Mouse (Mus musculus) hindbrain, embryonic 12.5 days (tissue): ENCODE results near the gene Pagr1b. TPM values are rescaled to one million over a fixed set of nuclear protein-coding genes. Genes with fewer than 3 reads are reported as not detected.

ENCODE experiments used
- ATAC-seq: fragments of 200-750 bp; cut with Nextera tagmentation; 2 replicates; pipeline ENCODE4 v1.8.0; 2017; ENCODE audit warnings: moderate TSS enrichment; ENCODE audit not compliant: low FRiP score
- H3K27ac ChIP-seq: fragments of 300-500 bp; sonication (generic); 2 replicates; pipeline ENCODE4 v1.5.1; 2016; ENCODE audit warnings: mild to moderate bottlenecking
- H3K27me3 ChIP-seq: fragments of 300-500 bp; sonication (generic); 2 replicates; pipeline ENCODE4 v1.6.1; 2016; ENCODE audit warnings: mild to moderate bottlenecking
- H3K36me3 ChIP-seq: fragments of 300-500 bp; sonication (generic); 2 replicates; pipeline ENCODE4 v1.6.1; 2016; ENCODE audit warnings: mild to moderate bottlenecking
- H3K4me1 ChIP-seq: fragments of 300-500 bp; sonication (generic); 2 replicates; pipeline ENCODE4 v1.6.1; 2016
- H3K4me2 ChIP-seq: fragments of 300-500 bp; sonication (generic); replicated peaks from 2 replicates; pipeline ENCODE4 v1.6.1; 2016; ENCODE audit warnings: mild to moderate bottlenecking
- H3K4me3 ChIP-seq: fragments of 300-500 bp; sonication (generic); 2 replicates; pipeline ENCODE4 v1.5.1; 2016; ENCODE audit warnings: mild to moderate bottlenecking
- H3K9ac ChIP-seq: fragments of 300-500 bp; sonication (generic); 2 replicates; pipeline ENCODE4 v1.6.1; 2016; ENCODE audit warnings: mild to moderate bottlenecking, moderate library complexity
- H3K9me3 ChIP-seq: fragments of 300-500 bp; sonication (generic); replicated peaks from 2 replicates; pipeline ENCODE4 v1.6.1; 2016; ENCODE audit warnings: mild to moderate bottlenecking
- WGBS: fragments of 180-500 bp; shearing (Covaris S2); methylation state at CpG from one replicate; pipeline ENCODE4 v1.1.7; 2016; 5-methylcytosine and 5-hydroxymethylcytosine counted together
- polyA plus RNA-seq: library from polyadenylated mRNA; unstranded; fragments of >200 nt; fragmentation: Nextera tagmentation; extraction: Ambion mirVana; gene quantifications from 2 replicates; pipeline ENCODE4 v1.2.1, GENCODE M21; 2016

Pagr1b gene
- polyA plus RNA-seq, 1 experiment from 2014 or later: 0.72 TPM

- H3K36me3 ChIP-seq: peaks cover 37% of the 10 kb centered on the region
- H3K4me3 ChIP-seq: no peak overlapping the region
- peaks cover 80% of the 10 kb centered on the region for H3K4me1 ChIP-seq
- H3K27ac ChIP-seq: peak overlapping the region; percentile 85; the same call in 1 of the 2 replicates
- no peaks in the 10 kb centered on the region for H3K9me3 ChIP-seq
- WGBS: 82% methylated on average over 15 of the region's 15 CpGs
- H3K9ac ChIP-seq: 0 out of 2 replicates have a peak overlapping the region, but pooled peaks have one; percentile 76
- H3K4me2 ChIP-seq: no peak overlapping the region
- no peaks in the 10 kb centered on the region for H3K27me3 ChIP-seq
- ATAC-seq: no peak
These were observed 2.4 kb upstream of the Pagr1b start for GRCm38 (mm10) chr7:127018416-127019305.

- no peak overlapping the region for H3K4me3 ChIP-seq
These were observed 1.7 kb upstream of the Pagr1b start for GRCm38 (mm10) chr7:127017950-127018345.

GRCm38 (mm10) chr7:127016971-127017949 is 976 bp upstream of the Pagr1b start, which contains the start of gene Pagr1a:
Pagr1a (minus strand) TSS chr7:127017352.
- peak within 1 kb of the TSS; percentile 85 for H3K27ac ChIP-seq
- peak within 1 kb of the TSS; percentile 82 for H3K9ac ChIP-seq
- H3K36me3 ChIP-seq: peaks cover 37% of the 10 kb centered on the region
- ATAC-seq: peak; percentile 85
- H3K27me3 ChIP-seq: no peaks in the 10 kb centered on the region
- H3K4me3 ChIP-seq: peak within 1 kb of the TSS; percentile 62
- H3K4me2 ChIP-seq: peak within 1 kb of the TSS; percentile 87
- WGBS: 4% methylated on average over 39 of the region's 39 CpGs
- peaks cover 68% of the 10 kb centered on the region for H3K4me1 ChIP-seq
- H3K9me3 ChIP-seq: no peaks in the 10 kb centered on the region

More at GRCm38 (mm10) chr7:127017950-127018345, 1.7 kb upstream of the Pagr1b start:
- peak overlapping the region; percentile 85; the same call in 1 of the 2 replicates for H3K27ac ChIP-seq
- H3K4me1 ChIP-seq: peaks cover 75% of the 10 kb centered on the region
- H3K9ac ChIP-seq: peak overlapping the region; percentile 1; the same call in 1 of the 2 replicates
- no peak overlapping the region for H3K4me2 ChIP-seq
- peaks cover 37% of the 10 kb centered on the region for H3K36me3 ChIP-seq
- no peak for ATAC-seq
- H3K27me3 ChIP-seq: no peaks in the 10 kb centered on the region
- H3K9me3 ChIP-seq: no peaks in the 10 kb centered on the region
- 51% methylated on average over 6 of the region's 6 CpGs for WGBS

- peaks cover 38% of the 10 kb centered on the region for H3K36me3 ChIP-seq
- H3K9me3 ChIP-seq: no peaks in the 10 kb centered on the region
- peak overlapping the region; percentile 87 for H3K4me2 ChIP-seq
- peak overlapping the region; percentile 82 for H3K9ac ChIP-seq
- H3K27ac ChIP-seq: peak overlapping the region; percentile 85
- H3K27me3 ChIP-seq: no peaks in the 10 kb centered on the region
- H3K4me1 ChIP-seq: peaks cover 61% of the 10 kb centered on the region
- peak overlapping the region; percentile 62 for H3K4me3 ChIP-seq
- ATAC-seq: peak; percentile 61
- WGBS: under 1% methylated on average over 22 of the region's 22 CpGs
These were observed 228 bp upstream of the Pagr1b start for GRCm38 (mm10) chr7:127016486-127016938.

GRCm38 (mm10) chr7:127016081-127016480 is 203 bp downstream of the Pagr1b start:
- Histone ChIP-seq H3K9me3 (no peaks in the 10 kb centered on the region), H3K4me2 (peak overlapping the region; percentile 87), H3K4me1 (peaks cover 56% of the 10 kb centered on the region), H3K27ac (peak overlapping the region; percentile 85), H3K27me3 (no peaks in the 10 kb centered on the region), H3K36me3 (peaks cover 38% of the 10 kb centered on the region), H3K4me3 (peak overlapping the region; percentile 62), H3K9ac (peak overlapping the region; percentile 82)
- WGBS: 2% methylated on average over 10 of the region's 10 CpGs
- ATAC-seq: peak; percentile 7; the same call in 1 of the 2 replicates

GRCm38 (mm10) chr7:127014993-127015392 is 1.3 kb downstream of the Pagr1b start:
- Histone ChIP-seq H3K27ac (no peak overlapping the region), H3K4me1 (peaks cover 46% of the 10 kb centered on the region), H3K4me2 (peak overlapping the region; percentile 87), H3K4me3 (no peak overlapping the region), H3K9me3 (no peaks in the 10 kb centered on the region), H3K27me3 (no peaks in the 10 kb centered on the region), H3K9ac (peak overlapping the region; percentile 43; the same call in 1 of the 2 replicates), H3K36me3 (peaks cover 38% of the 10 kb centered on the region)
- 96% methylated on average over 12 of the region's 12 CpGs for WGBS
- ATAC-seq: no peak

- no peaks in the 10 kb centered on the region for H3K27me3 ChIP-seq
- WGBS: 64% methylated on average over 11 of the region's 11 CpGs
- H3K9me3 ChIP-seq: no peaks in the 10 kb centered on the region
- H3K27ac ChIP-seq: no peak within 1 kb of the TSS
- H3K4me3 ChIP-seq: peak within 1 kb of the TSS; percentile 62
- ATAC-seq: no peak
- H3K4me2 ChIP-seq: peak within 1 kb of the TSS; percentile 87
- H3K4me1 ChIP-seq: peaks cover 40% of the 10 kb centered on the region
- peaks cover 38% of the 10 kb centered on the region for H3K36me3 ChIP-seq
- H3K9ac ChIP-seq: peak within 1 kb of the TSS; percentile 47
These were observed 2.0 kb downstream of the Pagr1b start, which contains the start of gene Mvp for GRCm38 (mm10) chr7:127014320-127014719. Mvp (minus strand) TSS chr7:127014621.

- ATAC-seq: no peak
- H3K4me1 ChIP-seq: peaks cover 36% of the 10 kb centered on the region
- H3K9ac ChIP-seq: no peak overlapping the region
These were observed 2.9 kb downstream of the Pagr1b start for GRCm38 (mm10) chr7:127013385-127013784.

GRCm38 (mm10) chr7:127012845-127013244 is 3.4 kb downstream of the Pagr1b start:
- Histone ChIP-seq H3K4me2 (no peak overlapping the region), H3K9ac (no peak overlapping the region), H3K4me3 (no peak overlapping the region), H3K27me3 (no peaks in the 10 kb centered on the region), H3K36me3 (peaks cover 38% of the 10 kb centered on the region), H3K27ac (no peak overlapping the region), H3K9me3 (no peaks in the 10 kb centered on the region), H3K4me1 (peaks cover 33% of the 10 kb centered on the region)
- 93% methylated on average over 10 of the region's 10 CpGs for WGBS
- ATAC-seq: no peak

More at GRCm38 (mm10) chr7:127013385-127013784, 2.9 kb downstream of the Pagr1b start:
- no peak overlapping the region for H3K4me3 ChIP-seq
- no peaks in the 10 kb centered on the region for H3K27me3 ChIP-seq
- H3K9me3 ChIP-seq: no peaks in the 10 kb centered on the region
- H3K4me2 ChIP-seq: no peak overlapping the region
- WGBS: 91% methylated on average over 6 of the region's 6 CpGs
- H3K36me3 ChIP-seq: peaks cover 38% of the 10 kb centered on the region
- no peak overlapping the region for H3K27ac ChIP-seq

- peaks cover 38% of the 10 kb centered on the region for H3K36me3 ChIP-seq
- no peak overlapping the region for H3K4me3 ChIP-seq
- H3K27ac ChIP-seq: no peak overlapping the region
- H3K9ac ChIP-seq: no peak overlapping the region
- H3K9me3 ChIP-seq: no peaks in the 10 kb centered on the region
- H3K27me3 ChIP-seq: no peaks in the 10 kb centered on the region
- no peak overlapping the region for H3K4me2 ChIP-seq
- peaks cover 32% of the 10 kb centered on the region for H3K4me1 ChIP-seq
- no peak for ATAC-seq
- WGBS: 88% methylated on average over 6 of the region's 6 CpGs
These were observed 3.9 kb downstream of the Pagr1b start for GRCm38 (mm10) chr7:127012374-127012773.

GRCm38 (mm10) chr7:127011717-127012116 is 4.6 kb downstream of the Pagr1b start:
- Histone ChIP-seq H3K4me3 (no peak overlapping the region), H3K27me3 (no peaks in the 10 kb centered on the region), H3K9ac (no peak overlapping the region), H3K4me1 (peaks cover 32% of the 10 kb centered on the region), H3K36me3 (peaks cover 38% of the 10 kb centered on the region), H3K4me2 (no peak overlapping the region), H3K9me3 (no peaks in the 10 kb centered on the region), H3K27ac (no peak overlapping the region; the same call in 1 of the 2 replicates)
- ATAC-seq: no peak
- WGBS: 75% methylated on average over 2 of the region's 2 CpGs
